In genomic region chr11:21162093-21162492, GRCm38 (mm10) we compare ENCODE assay signal across 26 mouse cellular contexts.
A peak's percentile ranks its signal among the peaks of the same experiment; 100 is the strongest.
DNase-seq lines count a peak whose midpoint lies in the region; ATAC-seq and TF ChIP-seq lines count a peak whose summit lies in the region.
"Had no signal": no experiment of that assay in that cellular context is flagged by ENCODE, and none has a peak within 500 bp of the region (broad histone marks: within the 10 kb centered on the region; RNA-seq: fewer than 3 reads in every experiment).

No protein-coding gene starts in this region.

- H3K27me3 ChIP-seq in forebrain, embryonic 15.5 days, result no peaks in the 10 kb centered on the region
- H3K27me3 ChIP-seq in forebrain, postnatal 0 days (ENCODE audit: insufficient read depth, low read length), result no peaks in the 10 kb centered on the region
- H3K27me3 ChIP-seq in midbrain, embryonic 10.5 days (ENCODE audit: low read depth, poor library complexity, severe bottlenecking), result no peaks in the 10 kb centered on the region
- H3K27me3 ChIP-seq: embryonic facial prominence, embryonic 15.5 days; forebrain, embryonic 12.5 days; intestine, embryonic 15.5 days; liver, embryonic 15.5 days; midbrain, embryonic 15.5 days had no signal

- DNase-seq in forebrain, postnatal 0 days, result no peak
- DNase-seq in layer of hippocampus, adult 2 months (ENCODE audit: low spot score in 2 of 2), result peak; percentile 32 to 37
- no peak for DNase-seq in layer of hippocampus, postnatal 36 days
- peak; percentile 35 for DNase-seq in right cerebral cortex, adult 18-20 months
- no peak for DNase-seq in right cerebral cortex, postnatal 25 days
- no peak for DNase-seq in midbrain, embryonic 10.5 days (ENCODE audit: low spot score)
- DNase-seq: adrenal gland, adult 8-10 months; cerebellum, adult 11 months; cerebellum, adult 9-10 months; cerebellum, postnatal 36 days; embryo, embryonic 11 days; gastrocnemius, postnatal 10 days; kidney, adult 2 months; kidney, postnatal 36 days; lung, embryonic 14.5 days; lung, postnatal 14 days; spleen, adult 18-20 months; thymus, postnatal 14 days had no signal

- no peaks in the 10 kb centered on the region for H3K36me3 ChIP-seq in forebrain, embryonic 15.5 days
- no peaks in the 10 kb centered on the region for H3K36me3 ChIP-seq in forebrain, postnatal 0 days (ENCODE audit: insufficient read depth)
- H3K36me3 ChIP-seq in midbrain, embryonic 10.5 days, result no peaks in the 10 kb centered on the region
- H3K36me3 ChIP-seq: embryonic facial prominence, embryonic 15.5 days; forebrain, embryonic 12.5 days; G1E; intestine, embryonic 15.5 days; liver, embryonic 15.5 days; midbrain, embryonic 15.5 days had no signal

- no peak overlapping the region for H3K27ac ChIP-seq in forebrain, embryonic 15.5 days (replicated peaks)
- H3K27ac ChIP-seq in forebrain, postnatal 0 days (ENCODE audit: low read depth, low read length), result no peak overlapping the region
- peak overlapping the region; percentile 82 for H3K27ac ChIP-seq in layer of hippocampus, adult 2 months
- H3K27ac ChIP-seq in midbrain, embryonic 10.5 days (replicated peaks), result no peak overlapping the region
- H3K27ac ChIP-seq: embryonic facial prominence, embryonic 15.5 days; forebrain, embryonic 12.5 days; hindbrain, postnatal 0 days; intestine, embryonic 15.5 days; liver, embryonic 15.5 days; midbrain, embryonic 15.5 days had no signal

- ATAC-seq in forebrain, embryonic 15.5 days (replicated peaks), result 0 out of 2 replicates have a peak, but pooled peaks have one; percentile 14
- ATAC-seq in forebrain, postnatal 0 days, result no peak
- ATAC-seq: hindbrain, postnatal 0 days; intestine, embryonic 15.5 days; midbrain, embryonic 15.5 days had no signal

- 86% methylated on average over 5 of the region's 5 CpGs for WGBS in forebrain, embryonic 15.5 days
- WGBS in forebrain, postnatal 0 days, result 70% methylated on average over 5 of the region's 5 CpGs
- 86% methylated on average over 5 of the region's 5 CpGs for WGBS in midbrain, embryonic 10.5 days

- H3K9me3 ChIP-seq in forebrain, embryonic 15.5 days, result no peaks in the 10 kb centered on the region
- no peaks in the 10 kb centered on the region for H3K9me3 ChIP-seq in forebrain, postnatal 0 days (ENCODE audit: low read length)
- H3K9me3 ChIP-seq in midbrain, embryonic 10.5 days (replicated peaks), result no peaks in the 10 kb centered on the region
- H3K9me3 ChIP-seq: embryonic facial prominence, embryonic 15.5 days; forebrain, embryonic 12.5 days; G1E; intestine, embryonic 15.5 days; liver, embryonic 15.5 days; midbrain, embryonic 15.5 days had no signal

- no peak overlapping the region for H3K4me3 ChIP-seq in forebrain, embryonic 15.5 days
- H3K4me3 ChIP-seq in forebrain, postnatal 0 days (ENCODE audit: low read depth, low read length), result no peak overlapping the region
- H3K4me3 ChIP-seq in layer of hippocampus, adult 2 months, result no peak overlapping the region
- no peak overlapping the region for H3K4me3 ChIP-seq in midbrain, embryonic 10.5 days
- H3K4me3 ChIP-seq: embryonic facial prominence, embryonic 15.5 days; forebrain, embryonic 12.5 days; intestine, embryonic 15.5 days; liver, embryonic 15.5 days; midbrain, embryonic 15.5 days had no signal

- no peak for TF ChIP-seq CTCF in forebrain, postnatal 0 days (IDR thresholded peaks at IDR 0.05; ENCODE audit: low read depth)
- no peak for TF ChIP-seq CTCF in layer of hippocampus, adult 2 months (conservative IDR thresholded peaks at IDR 0.05)

- H3K9ac ChIP-seq in forebrain, embryonic 15.5 days (replicated peaks), result no peak overlapping the region
- no peak overlapping the region for H3K9ac ChIP-seq in forebrain, postnatal 0 days
- H3K9ac ChIP-seq: embryonic facial prominence, embryonic 15.5 days; forebrain, embryonic 12.5 days; intestine, embryonic 15.5 days; liver, embryonic 15.5 days; lung, embryonic 14.5 days; midbrain, embryonic 15.5 days had no signal

- no peak overlapping the region for H3K4me2 ChIP-seq in forebrain, embryonic 15.5 days (replicated peaks)
- no peak overlapping the region for H3K4me2 ChIP-seq in forebrain, postnatal 0 days (ENCODE audit: low read depth)
- H3K4me2 ChIP-seq: embryonic facial prominence, embryonic 15.5 days; forebrain, embryonic 12.5 days; intestine, embryonic 15.5 days; liver, embryonic 15.5 days; lung, embryonic 14.5 days; midbrain, embryonic 15.5 days had no signal

- 0 out of 2 replicates have a peak, but pooled peaks cover 5% of the 10 kb centered on the region for H3K4me1 ChIP-seq in forebrain, embryonic 15.5 days
- no peaks in the 10 kb centered on the region for H3K4me1 ChIP-seq in forebrain, postnatal 0 days (ENCODE audit: insufficient read depth)
- peaks cover 15% of the 10 kb centered on the region for H3K4me1 ChIP-seq in midbrain, embryonic 10.5 days

Comparison
In these comparisons a context has a peak if more than half of its experiments do, and no peak if none do; other contexts are left out.
1. DNase-seq: peak in layer of hippocampus, adult 2 months (2 of 2) and right cerebral cortex, adult 18-20 months (single experiment); none in forebrain, postnatal 0 days (single experiment), layer of hippocampus, postnatal 36 days (0 of 2), right cerebral cortex, postnatal 25 days (single experiment) and midbrain, embryonic 10.5 days (single experiment).